Mouse (Mus musculus): ENCODE results near the gene Cltb. TPM values are rescaled to one million over a fixed set of nuclear protein-coding genes. Genes with fewer than 3 reads are reported as not detected.

The Cltb gene
- polyA plus RNA-seq (2021; fragmentation: Nextera tagmentation): 270 and 276 TPM in 2 replicates
- long read RNA-seq, experiment 1, transcript Cltb-201 (6 exons, 1,004 nt): major isoform, 194 of 317 reads
- long read RNA-seq, experiment 1, transcript Cltb-202 (5 exons, 2,186 nt): minor isoform, 93 of 317 reads
- long read RNA-seq, experiment 1, partial matches to known transcripts: 18 of 317 reads
- long read RNA-seq, experiment 1, other reads (novel, unspliced or antisense): 12 of 317 reads
- long read RNA-seq, experiment 2, transcript Cltb-201 (6 exons, 1,004 nt): major isoform, 359 of 536 reads
- long read RNA-seq, experiment 2, transcript Cltb-202 (5 exons, 2,186 nt): minor isoform, 143 of 536 reads
- long read RNA-seq, experiment 2, partial matches to known transcripts: 0 of 536 reads
- long read RNA-seq, experiment 2, other reads (novel, unspliced or antisense): 34 of 536 reads

DNA sequence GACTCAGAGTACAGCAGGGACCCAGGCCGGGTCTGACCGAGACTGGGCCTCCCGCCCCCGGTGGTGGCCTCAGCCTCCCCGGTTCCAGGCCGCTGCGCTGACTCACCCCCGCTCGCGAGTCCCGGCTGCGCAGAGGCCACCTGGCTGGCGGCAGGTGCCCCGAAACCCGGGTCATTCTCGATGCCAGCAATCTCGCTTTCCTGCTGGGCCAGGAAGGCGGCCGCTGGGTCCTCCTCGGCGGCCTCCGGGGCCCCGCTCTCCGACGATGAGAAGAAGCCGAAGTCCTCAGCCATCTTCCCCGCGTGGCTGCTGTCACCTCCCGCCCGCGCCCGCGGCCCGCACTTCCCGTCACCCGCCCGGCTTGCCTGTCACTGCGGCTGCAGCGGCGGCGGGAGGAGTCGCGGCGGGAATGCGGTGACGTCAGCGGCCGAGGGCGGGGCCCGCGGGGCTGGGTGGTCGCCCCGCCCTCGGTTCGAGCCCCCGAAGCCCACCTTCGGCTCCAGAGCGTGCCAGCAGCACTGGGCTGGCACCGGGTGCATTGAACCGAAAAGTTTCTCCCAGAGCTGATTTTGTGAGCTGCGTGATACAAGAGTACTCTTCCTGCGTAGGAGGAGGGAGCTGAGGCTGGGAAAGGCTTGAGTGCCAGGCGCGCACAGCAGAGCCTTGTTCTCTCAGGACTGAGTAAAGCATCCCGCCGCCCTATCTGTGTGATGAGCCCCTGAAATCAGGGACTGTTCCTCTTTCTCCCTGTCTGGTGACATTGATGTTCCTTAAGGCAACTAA lies at the start of gene Cltb:
Gene Cltb, minus strand, starts transcription at position 373 of the 783 bp plus-strand sequence.

GRCm38 (mm10) chr13:54621155-54621932 lies 10.2 kb upstream of the Cltb start, which contains the start of gene Faf2:
TSS of gene Faf2 (plus strand) at chr13:54621784.

DNA sequence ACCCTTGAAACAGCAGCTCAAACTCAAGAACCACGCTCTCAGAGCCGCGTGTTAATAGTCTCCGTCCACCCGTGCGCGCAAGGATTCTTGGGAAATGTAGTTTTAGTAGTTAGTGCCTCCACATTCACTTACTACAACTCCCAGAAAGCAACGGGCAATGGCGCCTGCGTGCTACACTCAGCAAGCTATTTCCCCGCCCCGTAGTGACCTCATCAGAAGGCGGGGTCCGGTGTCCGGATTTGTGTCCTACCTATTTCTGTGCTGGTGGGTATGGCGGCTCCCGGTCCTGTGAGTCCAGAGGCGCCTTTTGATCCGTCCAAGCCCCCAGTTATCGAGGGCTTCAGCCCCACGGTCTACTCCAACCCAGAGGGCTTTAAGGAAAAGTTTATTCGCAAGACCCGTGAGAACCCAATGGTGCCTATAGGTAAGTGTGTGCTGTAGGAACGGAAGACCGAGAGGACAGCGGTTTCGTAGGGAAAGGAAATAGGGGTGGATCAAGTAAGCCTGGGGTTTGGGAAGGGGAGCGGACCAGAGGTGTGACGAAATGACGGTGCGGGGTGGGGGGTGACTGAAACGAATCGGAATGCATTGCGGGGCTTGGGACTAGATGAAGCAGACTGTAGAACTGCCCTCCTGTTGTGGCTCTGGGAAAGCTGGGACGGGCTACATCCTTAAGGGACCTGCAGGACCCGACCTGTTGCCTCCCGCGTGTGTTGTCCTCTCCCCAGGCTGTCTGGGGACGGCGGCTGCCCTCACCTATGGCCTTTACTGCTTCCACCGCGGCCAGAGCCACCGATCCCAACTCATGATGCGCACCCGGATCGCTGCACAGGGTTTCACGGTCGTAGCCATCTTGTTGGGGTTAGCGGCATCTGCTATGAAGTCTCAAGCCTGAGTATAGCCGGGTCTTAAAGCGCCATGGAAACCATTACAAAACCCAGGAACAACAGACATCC lies 20.9 kb downstream of the Cltb start, which contains the start of the genes Nop16 and Higd2a:
Gene Nop16, minus strand, starts transcription at position 95 of the 956 bp plus-strand sequence.
Gene Higd2a, plus strand, starts transcription at position 212 of the 956 bp plus-strand sequence.

GRCm38 (mm10) chr13:54574854-54575481 lies 36.2 kb downstream of the Cltb start, which contains the start of gene Arl10:
TSS of gene Arl10 (plus strand) at chr13:54575015.

GRCm38 (mm10) chr13:54565201-54565581 lies 46.0 kb downstream of the Cltb start, which contains the start of gene 4833439L19Rik:
TSS of gene 4833439L19Rik (minus strand) at chr13:54565435.

Small RNA genes lying within 50 kb of the gene (microRNA-seq; reads per million reads assigned to microRNA genes)
- not detected for gene Gm24195

Other genes starting within 250 kb of the Cltb start
- gene Cplx2, start 240.0 kb downstream of the Cltb start, polyA plus RNA-seq (2021; fragmentation: Nextera tagmentation): 190 and 234 TPM in 2 replicates
- gene Thoc3, start 142.5 kb downstream of the Cltb start, polyA plus RNA-seq (2021; fragmentation: Nextera tagmentation): 57.5 and 58.2 TPM in 2 replicates
- gene Simc1, start 107.6 kb downstream of the Cltb start, polyA plus RNA-seq (2021; fragmentation: Nextera tagmentation): 5.1 and 5.4 TPM in 2 replicates
- 191 and 227 TPM in 2 replicates for gene 4833439L19Rik, start 45.9 kb downstream of the Cltb start, polyA plus RNA-seq (2021; fragmentation: Nextera tagmentation)
- 44.6 and 50.0 TPM in 2 replicates for gene Arl10, start 36.3 kb downstream of the Cltb start, polyA plus RNA-seq (2021; fragmentation: Nextera tagmentation)
- 28.3 and 31.3 TPM in 2 replicates for gene Nop16, start 21.3 kb downstream of the Cltb start, polyA plus RNA-seq (2021; fragmentation: Nextera tagmentation)
- gene Higd2a, start 21.1 kb downstream of the Cltb start, polyA plus RNA-seq (2021; fragmentation: Nextera tagmentation): 514 and 522 TPM in 2 replicates
- 44.0 and 57.8 TPM in 2 replicates for gene Faf2, start 10.4 kb upstream of the Cltb start, polyA plus RNA-seq (2021; fragmentation: Nextera tagmentation)
- 99.6 and 131 TPM in 2 replicates for gene Rnf44, start 82.6 kb upstream of the Cltb start, polyA plus RNA-seq (2021; fragmentation: Nextera tagmentation)
- gene Cdhr2, start 90.1 kb upstream of the Cltb start, polyA plus RNA-seq (2021; fragmentation: Nextera tagmentation): 0.13 and 0.20 TPM in 2 replicates
- gene Gprin1, start 138.5 kb upstream of the Cltb start, polyA plus RNA-seq (2021; fragmentation: Nextera tagmentation): 13.2 and 13.9 TPM in 2 replicates
- gene Sncb, start 155.3 kb upstream of the Cltb start, polyA plus RNA-seq (2021; fragmentation: Nextera tagmentation): 45.5 and 70.1 TPM in 2 replicates
- not detected in 2 replicates for gene Eif4e1b, start 172.7 kb upstream of the Cltb start, polyA plus RNA-seq (2021; fragmentation: Nextera tagmentation)
- 121 and 122 TPM in 2 replicates for gene Tspan17, start 178.0 kb upstream of the Cltb start, polyA plus RNA-seq (2021; fragmentation: Nextera tagmentation)

All from layer of hippocampus, adult 6 months (tissue).